Mouse (Mus musculus) cerebellum, adult 18-20 months (tissue): ENCODE data around the gene Ptprk.

ENCODE experiments used
- DNase-seq, 2 experiments: peaks; one replicate each; pipeline ENCODE4 v3.0.0; 2021

Ptprk gene

DNA sequence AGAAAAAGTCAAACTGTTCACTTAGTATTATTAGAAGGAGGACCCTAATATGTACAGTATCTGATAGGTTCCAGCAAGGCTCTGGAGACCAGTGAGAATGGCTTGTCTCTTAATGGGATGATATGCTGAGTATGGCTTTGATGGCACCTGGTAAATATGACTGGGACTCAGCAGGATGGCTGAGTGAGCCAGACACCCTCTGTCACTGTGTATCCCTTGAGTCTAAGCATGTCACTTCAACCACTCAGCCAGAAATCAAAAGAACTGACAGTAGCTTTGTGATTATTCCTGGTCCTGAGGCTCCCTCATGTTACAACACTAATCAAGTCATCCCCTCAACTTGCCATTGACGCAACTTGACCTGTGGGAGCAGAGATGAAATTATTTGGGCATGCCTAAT lies 383.4 kb downstream of the Ptprk start:
- no peak for DNase-seq

- DNase-seq, result no peak
Measured at GRCm38 (mm10) chr10:28459963-28460362, 385.3 kb downstream of the Ptprk start.

DNA sequence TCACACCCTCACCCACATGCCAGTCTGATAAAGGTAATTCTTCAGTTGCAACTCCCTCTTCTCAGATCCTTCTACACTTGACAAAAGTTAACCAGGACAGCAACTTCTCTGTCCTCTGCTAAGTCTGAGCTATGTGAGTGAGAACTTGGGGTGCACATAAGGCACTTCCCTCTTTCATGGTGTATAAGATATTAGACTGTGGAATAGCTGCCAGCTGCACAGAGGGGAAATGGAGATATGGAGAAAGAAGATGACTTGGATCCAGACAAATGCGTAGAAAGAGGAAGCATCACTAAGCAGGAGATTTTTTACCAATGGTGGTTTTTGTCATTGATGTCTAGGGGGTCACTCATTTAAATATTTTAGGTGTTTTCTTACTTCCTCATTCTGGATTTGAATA lies 389.1 kb downstream of the Ptprk start:
- DNase-seq, result no peak

DNA sequence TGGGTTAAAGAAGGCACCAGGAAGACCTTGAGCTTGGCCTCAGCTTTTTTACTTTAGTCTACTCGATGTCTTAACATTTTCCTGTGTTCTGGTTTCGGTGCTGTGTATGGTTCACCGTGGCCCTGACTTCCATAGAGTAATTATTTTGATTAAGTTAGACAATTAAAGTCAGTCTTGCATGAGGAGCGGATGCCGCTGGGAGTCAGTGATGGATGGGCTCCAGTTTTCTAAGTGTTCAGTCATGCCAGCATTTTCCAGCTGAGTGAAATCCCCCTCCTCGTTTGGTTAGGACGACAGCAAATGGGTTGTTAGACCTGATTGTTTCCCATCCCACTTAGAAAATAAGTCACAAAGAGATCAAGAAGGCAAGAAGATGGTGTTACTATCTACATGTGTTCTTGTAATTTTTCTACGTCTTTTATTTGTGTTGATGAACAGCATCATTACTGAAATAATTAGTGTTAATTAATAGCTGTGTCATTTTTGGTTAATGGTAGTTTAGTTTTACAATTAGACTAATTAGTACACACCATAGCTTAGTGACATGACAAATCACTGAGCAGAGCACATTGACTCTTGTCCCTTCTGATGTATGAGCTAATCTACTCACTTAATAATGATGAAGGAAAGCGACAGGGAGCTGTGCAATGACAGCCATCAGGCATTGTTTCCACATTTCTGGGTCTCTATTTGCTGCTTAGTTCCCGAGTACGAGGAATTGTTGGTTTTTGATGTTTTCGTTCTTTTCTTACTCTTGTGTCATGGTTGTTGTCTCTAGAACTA lies 390.3 kb downstream of the Ptprk start:
- DNase-seq, result no peak

GRCm38 (mm10) chr10:28485574-28485973 lies 411.0 kb downstream of the Ptprk start:
- peak; percentile 45 to 60 for DNase-seq

- peak; percentile 10 to 14 for DNase-seq
Measured at GRCm38 (mm10) chr10:28491006-28491405, 416.4 kb downstream of the Ptprk start.

- peak; percentile 70 to 80 for DNase-seq
Measured at GRCm38 (mm10) chr10:28492206-28492605, 417.6 kb downstream of the Ptprk start.

GRCm38 (mm10) chr10:28492870-28493269 lies 418.2 kb downstream of the Ptprk start:
- DNase-seq, result peak; percentile 7 to 25

GRCm38 (mm10) chr10:28493271-28493861 lies 418.7 kb downstream of the Ptprk start:
- peak; percentile 19 to 28 for DNase-seq

DNA sequence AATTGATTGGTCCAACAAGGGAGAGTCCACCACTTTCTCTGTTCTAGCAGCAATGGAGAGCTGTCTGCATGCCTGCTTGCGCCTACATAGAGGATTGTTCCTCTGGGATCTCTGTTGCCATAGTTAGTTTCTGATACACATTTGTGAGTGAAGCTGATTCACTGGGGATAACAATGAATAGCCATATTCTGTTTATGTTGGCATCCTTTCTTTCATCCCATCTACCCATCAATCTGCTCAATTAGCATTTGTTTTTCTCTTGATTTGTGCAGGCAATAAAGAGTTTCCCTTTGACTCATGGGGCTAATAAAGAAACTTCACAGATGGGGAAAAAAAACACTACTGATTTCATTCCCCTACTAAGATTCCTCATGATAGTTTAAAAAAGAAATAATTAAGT lies 423.2 kb downstream of the Ptprk start:
- no peak for DNase-seq

GRCm38 (mm10) chr10:28498504-28498903 lies 423.9 kb downstream of the Ptprk start:
- no peak for DNase-seq

DNA sequence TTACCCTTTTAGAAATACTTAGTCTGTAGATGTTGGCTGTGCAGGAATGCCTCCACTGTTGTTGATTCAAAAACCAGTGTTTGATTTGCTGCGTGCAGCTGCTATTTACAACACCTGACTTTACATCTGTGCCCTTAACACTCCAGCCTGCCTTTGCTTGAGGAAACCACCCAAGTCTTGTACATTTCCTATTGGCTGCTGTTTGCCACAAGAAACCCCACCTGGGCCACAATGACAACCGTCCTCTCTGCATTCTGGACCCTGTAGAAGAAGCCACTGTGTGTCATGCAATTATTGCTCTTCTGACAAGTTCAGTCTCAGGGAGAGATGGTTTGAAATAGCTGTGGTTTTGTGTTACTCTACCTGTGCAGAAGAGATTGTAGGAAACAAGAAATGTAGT lies 439.0 kb downstream of the Ptprk start:
- DNase-seq, result no peak

GRCm38 (mm10) chr10:28516147-28516546 lies 441.5 kb downstream of the Ptprk start:
- no peak for DNase-seq

DNA sequence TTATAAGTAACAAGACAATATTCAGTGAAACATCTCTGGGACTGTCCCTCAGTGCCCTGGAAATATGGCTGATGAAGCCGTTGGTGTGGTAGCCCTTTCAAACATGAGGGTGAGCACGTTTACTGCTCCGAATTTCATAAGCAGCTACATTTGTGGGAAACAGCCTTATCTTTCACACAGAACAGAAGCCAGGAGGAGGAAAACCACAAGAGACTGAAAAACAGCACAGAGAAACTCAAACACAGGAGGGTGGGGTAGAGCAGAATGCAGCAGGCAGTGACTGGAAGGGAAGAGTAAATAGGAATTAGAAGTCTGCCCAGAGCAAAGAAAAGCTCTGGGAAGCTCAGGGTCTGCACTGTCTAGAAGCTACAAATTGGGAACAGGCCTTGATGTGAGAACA lies 443.7 kb downstream of the Ptprk start:
- DNase-seq, result no peak

DNA sequence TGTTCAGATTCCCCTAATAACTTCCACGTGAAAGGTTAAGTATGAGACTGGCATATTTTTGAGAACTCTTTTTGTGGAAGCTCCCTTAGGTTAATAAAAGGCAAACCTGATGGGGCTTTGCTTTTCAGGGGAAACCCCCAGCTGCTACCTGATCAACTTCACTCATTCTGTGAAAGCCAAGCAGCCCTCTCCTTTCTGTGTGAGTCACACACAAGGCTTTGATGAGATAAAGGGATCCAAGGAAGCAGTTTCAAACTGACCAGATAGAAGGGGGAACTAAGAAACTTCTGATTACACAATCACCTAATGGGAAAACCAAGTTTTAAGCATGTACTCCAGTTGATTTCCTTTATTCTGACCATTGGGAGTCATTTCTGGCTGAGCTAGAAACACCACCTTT lies 445.2 kb downstream of the Ptprk start:
- no peak for DNase-seq

DNA sequence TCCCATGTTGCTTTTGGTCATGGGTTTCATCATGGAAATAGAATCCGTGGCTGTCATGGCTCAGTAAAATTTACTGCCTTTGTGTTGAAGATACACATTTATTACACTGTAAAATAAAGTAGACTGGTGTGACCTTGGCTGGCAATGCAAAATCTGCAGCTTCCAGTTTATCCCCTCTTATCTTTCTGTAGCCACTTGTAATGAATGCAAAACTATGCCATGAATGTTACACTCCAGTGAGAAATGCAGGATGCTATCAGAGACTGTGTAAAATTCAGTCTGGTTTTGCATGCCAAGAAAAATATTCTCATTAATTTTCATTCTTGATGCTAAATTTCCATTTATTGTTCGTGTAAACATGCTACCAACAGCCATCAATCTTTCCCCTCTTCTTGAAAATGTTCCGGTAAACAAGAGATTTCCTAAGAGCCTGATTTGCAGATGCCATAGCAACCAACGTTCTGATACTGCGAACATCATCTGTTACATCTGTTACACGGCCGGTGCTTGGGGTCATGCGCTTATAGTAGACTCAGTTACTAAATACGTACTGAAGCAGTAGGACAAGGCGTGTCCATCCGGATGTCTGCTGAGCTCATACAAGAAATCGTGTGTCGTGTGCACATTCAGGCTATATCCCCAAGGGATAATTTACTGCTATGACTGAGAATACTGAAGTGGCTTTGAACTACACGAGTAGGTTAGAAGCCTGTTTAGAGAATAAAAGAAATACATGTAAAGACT lies 449.5 kb downstream of the Ptprk start:
- no peak for DNase-seq

DNA sequence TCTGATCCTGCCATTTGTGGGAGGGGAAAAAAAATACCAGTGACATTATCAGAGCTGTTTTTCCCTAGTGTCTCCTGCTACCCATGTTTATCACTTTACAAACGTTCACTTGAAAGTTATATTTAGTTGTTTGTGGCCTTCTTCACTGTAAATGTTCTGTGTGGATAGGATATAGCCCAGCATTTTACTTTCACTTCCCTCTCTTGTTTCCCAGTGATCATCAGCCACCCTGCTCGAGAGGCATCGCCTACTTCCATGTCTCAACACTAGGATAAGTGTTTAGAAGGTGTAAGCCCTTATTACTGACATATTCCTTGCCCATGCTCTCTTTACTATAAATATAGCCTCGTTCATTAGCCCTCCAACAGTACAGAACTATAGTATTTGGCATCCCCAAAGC lies 466.0 kb downstream of the Ptprk start:
- no peak for DNase-seq

DNA sequence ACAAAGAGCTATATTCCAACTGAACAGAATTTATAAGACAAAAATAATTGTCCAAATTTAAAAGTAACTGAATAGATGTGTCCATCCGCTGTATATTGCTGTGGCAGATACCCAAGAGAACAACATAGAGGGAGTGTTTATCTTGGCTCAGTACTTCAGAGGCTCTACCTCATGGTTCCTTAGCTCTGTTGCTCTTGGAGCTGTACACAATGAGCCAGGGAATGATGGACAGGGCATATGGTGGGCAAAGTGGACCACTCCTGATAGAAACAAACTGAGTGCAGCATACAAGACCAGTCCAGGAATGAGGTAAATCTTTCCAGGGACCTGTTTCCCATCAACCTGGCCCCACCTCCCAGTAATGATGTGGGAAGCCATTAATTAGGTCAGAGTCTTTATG lies 468.1 kb downstream of the Ptprk start:
- no peak for DNase-seq

DNA sequence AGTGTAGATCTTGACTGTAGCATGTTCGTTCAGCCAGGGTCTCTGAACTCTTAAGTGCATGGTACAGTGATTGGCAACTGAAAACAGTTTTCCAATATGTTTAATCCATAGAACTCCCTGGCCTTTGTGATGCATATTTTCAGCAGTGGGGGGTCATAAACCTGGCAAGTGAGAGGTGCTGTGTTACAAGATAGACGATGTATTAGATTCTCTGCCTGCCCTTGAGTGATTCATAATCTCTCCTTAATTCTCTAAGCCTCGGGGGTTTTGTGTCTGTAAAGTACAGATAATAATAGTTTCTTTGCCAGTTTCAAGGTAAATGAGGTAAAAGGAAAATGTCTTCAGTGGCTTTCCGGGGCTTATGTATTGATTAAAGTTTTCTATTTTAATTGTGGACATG lies 475.9 kb downstream of the Ptprk start:
- DNase-seq, result no peak

DNA sequence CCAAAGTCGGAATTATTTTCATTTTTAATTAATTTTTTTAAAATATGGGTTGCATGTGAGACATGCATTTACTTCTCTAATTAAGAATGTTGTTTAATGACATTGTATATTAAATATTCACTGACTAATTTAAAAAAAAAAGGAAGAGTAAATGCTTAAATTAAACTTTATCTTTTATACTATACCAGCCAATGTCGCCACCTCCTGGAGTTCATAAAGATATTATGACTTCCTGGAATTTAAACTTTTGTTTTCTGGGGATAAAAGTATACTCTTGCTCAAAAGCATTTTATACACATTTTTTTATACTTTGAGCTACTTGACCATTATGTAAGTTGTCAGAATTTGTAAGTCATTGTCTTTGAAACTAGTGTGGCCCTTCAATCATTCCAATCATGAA lies 477.4 kb downstream of the Ptprk start:
- DNase-seq, result no peak

GRCm38 (mm10) chr10:28564110-28564674 lies 489.6 kb downstream of the Ptprk start:
- DNase-seq, result no peak

- DNase-seq, result no peak
Measured at GRCm38 (mm10) chr10:28566378-28566777, 491.8 kb downstream of the Ptprk start.

DNA sequence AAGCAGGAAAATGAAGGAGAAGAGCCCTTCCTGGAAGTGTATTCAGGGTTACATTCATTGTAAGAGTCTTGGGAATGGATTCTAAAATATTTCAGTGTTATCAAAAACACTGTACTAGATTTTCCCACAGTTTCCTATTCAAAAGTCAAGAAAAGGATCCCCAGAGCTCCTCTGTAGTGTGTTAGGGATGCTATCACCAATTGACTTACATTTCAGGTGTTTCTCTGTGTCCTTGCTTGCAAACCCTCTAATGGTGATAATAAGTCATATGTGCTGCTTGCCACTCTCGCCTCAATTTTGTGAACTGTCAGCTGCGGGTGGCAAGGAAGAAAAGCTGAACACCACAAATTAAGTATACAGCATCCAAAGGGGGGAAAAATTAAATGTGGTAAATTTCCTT lies 492.2 kb downstream of the Ptprk start:
- no peak for DNase-seq

DNA sequence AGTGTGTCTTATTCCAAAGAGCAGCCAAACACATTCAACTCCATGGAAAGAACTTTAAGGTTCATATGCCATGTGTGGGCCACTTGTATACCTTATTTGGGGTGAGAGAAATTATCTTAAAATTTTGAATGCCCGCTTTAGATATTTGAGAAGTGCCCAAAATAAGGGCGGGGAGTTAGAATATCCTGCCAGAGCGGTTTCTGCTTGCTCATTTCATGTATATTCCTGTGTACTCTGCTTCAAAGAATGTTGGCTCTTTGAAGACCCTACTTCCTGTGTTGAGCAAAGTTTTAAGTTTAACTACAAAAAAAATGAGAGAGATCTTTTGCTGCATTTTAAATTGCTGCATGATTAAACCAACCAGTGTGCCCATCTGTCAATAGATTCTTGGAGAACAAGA lies 492.8 kb downstream of the Ptprk start:
- no peak for DNase-seq
